Mouse (Mus musculus) gastrocnemius, postnatal 36 days (tissue): ENCODE results near the gene Cmah. TPM values are rescaled to one million over a fixed set of nuclear protein-coding genes. Genes with fewer than 3 reads are reported as not detected.

ENCODE experiments used
- DNase-seq, 2 experiments: peaks; one replicate each; pipeline ENCODE4 v3.0.0; 2022
- intact Hi-C: fragments of 180-260 bp; cut with DNase I; formaldehyde crosslinking; loops from one replicate; pipeline ENCODE4 v1.15.1; 2025
- long read RNA-seq, 2 experiments: library from polyadenylated mRNA; stranded (forward); transcript quantifications; one replicate each; pipeline ENCODE4 v2.0.0; 2021
- total RNA-seq, 2 experiments: library from RNA; stranded (reverse); gene quantifications; 2 replicates each; pipeline ENCODE4 v1.2.3; 2021

Cmah gene
- 1 to 10 TPM; 1.5 to 2.3 TPM for total RNA-seq
- long read RNA-seq, experiment 1, partial matches to known transcripts, result 0 of 1 reads
- long read RNA-seq, experiment 1, other reads (novel, unspliced or antisense), result 1 of 1 reads
- long read RNA-seq, experiment 2, partial matches to known transcripts, result 0 of 5 reads
- long read RNA-seq, experiment 2, other reads (novel, unspliced or antisense), result 5 of 5 reads

GRCm38 (mm10) chr13:24327201-24327600 lies at the start of gene Cmah:
Gene Cmah (plus strand): TSS chr13:24327404.
- DNase-seq, result no peak
- intact Hi-C loops, result no loop called here

- DNase-seq, result no peak
- intact Hi-C loops, result no loop called here
These were observed 47.8 kb upstream of the Cmah start for GRCm38 (mm10) chr13:24279407-24279761.

- DNase-seq, result no peak
- intact Hi-C loops, result loop anchor here (5.0 kb wide), 2 partner anchors 168 to 448 kb away; no protein-coding TSS in a partner anchor
These were observed 47.3 kb upstream of the Cmah start for GRCm38 (mm10) chr13:24279762-24280438.

GRCm38 (mm10) chr13:24280439-24281431 lies 46.5 kb upstream of the Cmah start, which contains the start of gene Carmil1:
Gene Carmil1 (minus strand): TSS chr13:24280795.
- intact Hi-C loops, result loop anchor here (5.0 kb wide), 2 partner anchors 168 to 448 kb away; no protein-coding TSS in a partner anchor
- peak; percentile 60 to 76 for DNase-seq

- intact Hi-C loops, result no loop called here
- no peak for DNase-seq
These were observed 39.8 kb upstream of the Cmah start for GRCm38 (mm10) chr13:24287381-24287780.

- peak in 1 of 2 experiments; percentile 12 for DNase-seq
- intact Hi-C loops, result loop anchor here (10.0 kb wide), 1 partner anchor 502 kb away; no protein-coding TSS in a partner anchor
These were observed 30.0 kb upstream of the Cmah start for GRCm38 (mm10) chr13:24297252-24297651.

GRCm38 (mm10) chr13:24305486-24305885 lies 21.7 kb upstream of the Cmah start:
- intact Hi-C loops, result no loop called here
- no peak for DNase-seq

- intact Hi-C loops, result no loop called here
- no peak for DNase-seq
These were observed 21.0 kb upstream of the Cmah start for GRCm38 (mm10) chr13:24306248-24306647.

GRCm38 (mm10) chr13:24311011-24311940 lies 15.9 kb upstream of the Cmah start:
- no peak for DNase-seq
- intact Hi-C loops, result no loop called here

- DNase-seq, result no peak
- intact Hi-C loops, result no loop called here
These were observed 10.6 kb upstream of the Cmah start for GRCm38 (mm10) chr13:24316563-24316962.

- intact Hi-C loops, result no loop called here
- DNase-seq, result no peak
These were observed 8.6 kb upstream of the Cmah start for GRCm38 (mm10) chr13:24318618-24319017.

- intact Hi-C loops, result no loop called here
- DNase-seq, result no peak
These were observed 5.9 kb upstream of the Cmah start for GRCm38 (mm10) chr13:24321313-24321712.

- DNase-seq, result no peak
- intact Hi-C loops, result no loop called here
These were observed 1.0 kb downstream of the Cmah start for GRCm38 (mm10) chr13:24328036-24328817.

GRCm38 (mm10) chr13:24330128-24330527 lies 2.9 kb downstream of the Cmah start:
- intact Hi-C loops, result no loop called here
- DNase-seq, result no peak

GRCm38 (mm10) chr13:24330836-24331523 lies 3.8 kb downstream of the Cmah start:
- no peak for DNase-seq
- intact Hi-C loops, result no loop called here

- no peak for DNase-seq
- intact Hi-C loops, result no loop called here
These were observed 5.3 kb downstream of the Cmah start for GRCm38 (mm10) chr13:24332537-24332936.

GRCm38 (mm10) chr13:24336818-24337217 lies 9.6 kb downstream of the Cmah start:
- no peak for DNase-seq
- intact Hi-C loops, result no loop called here

- intact Hi-C loops, result no loop called here
- peak in 1 of 2 experiments; percentile 14 for DNase-seq
These were observed 10.7 kb downstream of the Cmah start for GRCm38 (mm10) chr13:24337874-24338273.
